Mouse (Mus musculus) naive thymus-derived CD4-positive, alpha-beta T cell, adult 5 months (primary cell): Measurements from ENCODE around the gene Vmn1r43. TPM values are rescaled to one million over a fixed set of nuclear protein-coding genes. Genes with fewer than 3 reads are reported as not detected.

ENCODE experiments used
- polyA plus RNA-seq: library from polyadenylated mRNA; unstranded; fragments of 100-300 nt; shearing (Covaris generic); gene quantifications from one replicate; pipeline ENCODE4 v1.2.1, GENCODE M21; 2017

The Vmn1r43 gene
- not detected for polyA plus RNA-seq

GRCm38 (mm10) chr6:89876313-89876712 lies at the start of gene Vmn1r43, which contains the start of gene Vmn1r42:
Vmn1r43 (minus strand) TSS chr6:89876413.
Vmn1r42 (minus strand) TSS chr6:89876413.

GRCm38 (mm10) chr6:89883360-89883759 lies 7.1 kb upstream of the Vmn1r43 start, which contains the start of gene Vmn1r44:
Vmn1r44 (plus strand) TSS chr6:89883660.

Other genes starting within 250 kb of the Vmn1r43 start
- gene Txnrd3, start 232.4 kb downstream of the Vmn1r43 start, polyA plus RNA-seq, result 8.5 TPM
- gene Vmn1r40, start 168.9 kb downstream of the Vmn1r43 start, polyA plus RNA-seq, result not detected
- not detected for gene Vmn1r41, start 135.6 kb downstream of the Vmn1r43 start, polyA plus RNA-seq
- not detected for gene Vmn1r42, start within 50 bp of the Vmn1r43 start, polyA plus RNA-seq
- not detected for gene Vmn1r44, start 7.2 kb upstream of the Vmn1r43 start, polyA plus RNA-seq
- gene Vmn1r45, start 64.2 kb upstream of the Vmn1r43 start, polyA plus RNA-seq, result not detected
- gene Vmn1r46, start 92.9 kb upstream of the Vmn1r43 start, polyA plus RNA-seq, result not detected
- not detected for gene Vmn1r47, start 139.7 kb upstream of the Vmn1r43 start, polyA plus RNA-seq
- gene Vmn1r48, start 160.4 kb upstream of the Vmn1r43 start, polyA plus RNA-seq, result not detected
- gene Vmn1r49, start 202.1 kb upstream of the Vmn1r43 start, polyA plus RNA-seq, result 0.05 TPM
- not detected for gene Vmn1r50, start 225.0 kb upstream of the Vmn1r43 start, polyA plus RNA-seq
- gene Vmn1r51, start 246.2 kb upstream of the Vmn1r43 start, polyA plus RNA-seq, result not detected